Mouse (Mus musculus) heart, postnatal 0 days (tissue): ENCODE data around the gene Lalba. TPM values are rescaled to one million over a fixed set of nuclear protein-coding genes. Genes with fewer than 3 reads are reported as not detected.

Experiments
- ATAC-seq: fragments of 200-750 bp; cut with Nextera tagmentation; 2 replicates; pipeline ENCODE4 v1.8.0; 2017; ENCODE audit warnings: low read depth, moderate number of reproducible peaks, moderate library complexity; ENCODE audit not compliant: insufficient read depth
- DNase-seq: peaks from one replicate; pipeline ENCODE4 v3.0.0-alpha.2; 2016; ENCODE audit warnings: low spot score
- H3K27ac ChIP-seq: fragments of 300-500 bp; sonication (generic); 2 replicates; pipeline ENCODE4 v1.5.1; 2014; ENCODE audit warnings: low read depth, mild to moderate bottlenecking
- H3K27me3 ChIP-seq: fragments of 300-500 bp; sonication (generic); 2 replicates; pipeline ENCODE4 v1.6.1; 2014; ENCODE audit warnings: low read length, mixed read lengths; ENCODE audit not compliant: control insufficient read depth, insufficient read depth
- H3K36me3 ChIP-seq: fragments of 300-500 bp; sonication (generic); replicated peaks from 2 replicates; pipeline ENCODE4 v1.6.1; 2014; ENCODE audit warnings: low read length, mixed read lengths; ENCODE audit not compliant: control insufficient read depth, insufficient read depth
- H3K4me1 ChIP-seq: fragments of 300-500 bp; sonication (generic); 2 replicates; pipeline ENCODE4 v1.6.1; 2014; ENCODE audit warnings: antibody characterized with exemption; ENCODE audit not compliant: control insufficient read depth, insufficient read depth
- H3K4me2 ChIP-seq: fragments of 300-500 bp; sonication (generic); 2 replicates; pipeline ENCODE4 v1.6.1; 2014; ENCODE audit warnings: low read depth, mild to moderate bottlenecking, low read length, moderate library complexity
- H3K4me3 ChIP-seq: fragments of 300-500 bp; sonication (generic); 2 replicates; pipeline ENCODE4 v1.5.1; 2014; ENCODE audit warnings: low read depth, low read length
- H3K9ac ChIP-seq: fragments of 300-500 bp; sonication (generic); replicated peaks from 2 replicates; pipeline ENCODE4 v1.6.1; 2014; ENCODE audit warnings: low read depth, low read length, mixed read lengths
- H3K9me3 ChIP-seq: fragments of 300-500 bp; sonication (generic); replicated peaks from 2 replicates; pipeline ENCODE4 v1.6.1; 2016; ENCODE audit warnings: low read length; ENCODE audit not compliant: control insufficient read depth
- CTCF ChIP-seq: IDR thresholded peaks from 2 replicates; pipeline ENCODE4 v1.5.1; 2016; ENCODE audit warnings: antibody characterized with exemption, control low read depth, low read depth
- EP300 ChIP-seq: IDR thresholded peaks from 2 replicates; pipeline ENCODE4 v1.6.1; 2016; ENCODE audit warnings: antibody characterized with exemption, low read depth
- WGBS: fragments of 180-500 bp; shearing (Covaris S2); extraction: QIAGEN DNeasy Blood & Tissue Kit; methylation state at CpG from one replicate; pipeline ENCODE4 v1.1.7; 2014; 5-methylcytosine and 5-hydroxymethylcytosine counted together
- polyA plus RNA-seq: library from polyadenylated mRNA; unstranded; fragments of >200 nt; fragmentation: Nextera tagmentation; extraction: Ambion mirVana; gene quantifications from 2 replicates; pipeline ENCODE4 v1.2.1, GENCODE M21; 2015
- total RNA-seq: library from RNA; depleted of rRNA; stranded (reverse); fragments of >200 nt; gene quantifications from 2 replicates; pipeline ENCODE4 v1.2.3, GENCODE M21; 2014; ENCODE audit warnings: low replicate concordance

The Lalba gene
- total and polyA plus RNA-seq, 2 experiments from 2014 or later, result 0.36 TPM; not detected in 1

GRCm38 (mm10) chr15:98512799-98513321 is 30.3 kb upstream of the Lalba start:
- 10% methylated on average over 17 of the region's 17 CpGs for WGBS
- ATAC-seq (peak; percentile 80), DNase-seq (peak; percentile 87)
- 0 out of 2 replicates have a peak overlapping the region, but pooled peaks have one; percentile 1 for H3K9ac ChIP-seq
- H3K4me3 ChIP-seq, result no peak overlapping the region
- no peaks in the 10 kb centered on the region; the same call in 1 of the 2 replicates for H3K9me3 ChIP-seq
- H3K4me1 ChIP-seq, result peaks cover 9% of the 10 kb centered on the region
- peak overlapping the region; percentile 78 for H3K27ac ChIP-seq
- TF ChIP-seq EP300, result no peak
- no peak for TF ChIP-seq CTCF
- H3K4me2 ChIP-seq, result peak overlapping the region; percentile 25
- no peaks in the 10 kb centered on the region for H3K27me3 ChIP-seq
- H3K36me3 ChIP-seq, result peaks cover 6% of the 10 kb centered on the region; the same call in 1 of the 2 replicates

DNA sequence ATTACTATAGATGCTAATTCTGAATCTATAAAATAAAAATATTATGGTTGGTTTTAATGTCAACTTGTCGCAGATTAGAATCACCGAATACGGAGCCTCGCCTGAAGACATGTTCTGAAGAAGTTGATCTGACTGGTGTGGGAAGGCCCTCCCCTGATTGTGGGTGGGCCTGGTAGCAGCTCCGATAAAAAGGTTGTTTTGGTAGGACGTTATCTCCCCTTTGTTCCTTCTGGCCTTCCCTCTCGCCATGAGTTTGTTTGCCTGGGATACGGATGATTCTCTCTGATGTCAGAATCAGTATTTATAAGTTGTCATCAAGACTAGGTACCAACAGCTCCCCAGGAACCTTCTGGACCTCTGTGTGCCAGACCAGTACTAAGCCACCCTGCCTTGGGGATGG is 29.7 kb upstream of the Lalba start:
- no peak overlapping the region for H3K4me2 ChIP-seq
- 0 out of 2 replicates have a peak, but pooled peaks cover 3% of the 10 kb centered on the region for H3K36me3 ChIP-seq
- no peak overlapping the region for H3K4me3 ChIP-seq
- no peak overlapping the region for H3K27ac ChIP-seq
- ATAC-seq (no peak), DNase-seq (no peak)
- no peak overlapping the region for H3K9ac ChIP-seq
- H3K9me3 ChIP-seq, result no peaks in the 10 kb centered on the region; the same call in 1 of the 2 replicates
- peaks cover 9% of the 10 kb centered on the region for H3K4me1 ChIP-seq
- WGBS, result 41% methylated on average over 8 of the region's 8 CpGs
- H3K27me3 ChIP-seq, result no peaks in the 10 kb centered on the region
- TF ChIP-seq CTCF, result no peak
- no peak for TF ChIP-seq EP300

- Histone ChIP-seq H3K4me2 (peak overlapping the region; percentile 58), H3K9me3 (no peaks in the 10 kb centered on the region; the same call in 1 of the 2 replicates), H3K36me3 (no peaks in the 10 kb centered on the region), H3K4me1 (peaks cover 9% of the 10 kb centered on the region), H3K27ac (peak overlapping the region; percentile 56), H3K27me3 (no peaks in the 10 kb centered on the region), H3K4me3 (0 out of 2 replicates have a peak overlapping the region, but pooled peaks have one; percentile 26), H3K9ac (no peak overlapping the region)
- DNase-seq, result no peak
- no peak for ATAC-seq
- WGBS, result 60% methylated on average over 13 of the region's 13 CpGs
- TF ChIP-seq CTCF, result no peak
- TF ChIP-seq EP300, result no peak
Measured at GRCm38 (mm10) chr15:98511386-98511928, 28.9 kb upstream of the Lalba start.

GRCm38 (mm10) chr15:98510438-98511385 is 28.2 kb upstream of the Lalba start:
- Histone ChIP-seq H3K9me3 (no peaks in the 10 kb centered on the region; the same call in 1 of the 2 replicates), H3K4me3 (peak overlapping the region; percentile 26), H3K4me2 (peak overlapping the region; percentile 58), H3K4me1 (peaks cover 9% of the 10 kb centered on the region), H3K27me3 (no peaks in the 10 kb centered on the region), H3K36me3 (no peaks in the 10 kb centered on the region), H3K9ac (no peak overlapping the region), H3K27ac (peak overlapping the region; percentile 61)
- ATAC-seq (0 out of 2 replicates have a peak, but pooled peaks have one; percentile 28), DNase-seq (peak; percentile 56)
- 24% methylated on average over 25 of the region's 25 CpGs for WGBS
- no peak for TF ChIP-seq EP300
- peak; percentile 88 for TF ChIP-seq CTCF

DNA sequence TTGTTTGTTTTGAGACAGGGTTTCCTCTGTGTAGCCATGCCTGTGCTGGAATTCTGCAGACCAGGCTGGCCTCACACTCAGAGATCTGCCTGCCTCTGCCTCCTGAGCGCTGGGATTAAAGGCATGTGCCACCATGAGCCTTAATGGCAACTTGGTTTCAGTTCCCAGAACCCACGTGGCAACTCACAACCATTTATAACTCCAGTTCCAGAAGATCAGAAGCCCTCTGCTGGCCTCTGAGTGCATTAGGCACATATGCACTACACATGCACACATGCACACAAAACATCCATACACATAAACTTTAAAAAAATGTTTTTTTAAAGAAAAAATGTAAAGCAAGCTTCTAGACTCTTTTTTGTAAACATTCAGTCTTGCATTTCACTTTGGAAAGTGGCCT is 26.9 kb upstream of the Lalba start:
- DNase-seq (no peak), ATAC-seq (no peak)
- WGBS, result 54% methylated on average over 2 of the region's 2 CpGs
- H3K27ac ChIP-seq, result no peak overlapping the region
- peaks cover 9% of the 10 kb centered on the region for H3K4me1 ChIP-seq
- H3K4me2 ChIP-seq, result no peak overlapping the region
- no peaks in the 10 kb centered on the region for H3K9me3 ChIP-seq
- H3K4me3 ChIP-seq, result no peak overlapping the region
- no peak overlapping the region for H3K9ac ChIP-seq
- no peaks in the 10 kb centered on the region for H3K27me3 ChIP-seq
- no peak for TF ChIP-seq EP300
- no peak for TF ChIP-seq CTCF
- H3K36me3 ChIP-seq, result no peaks in the 10 kb centered on the region
